Mouse (Mus musculus): ENCODE data around the gene Bcl9. TPM values are rescaled to one million over a fixed set of nuclear protein-coding genes. Genes with fewer than 3 reads are reported as not detected.
A peak's percentile ranks its signal among the peaks of the same experiment; 100 is the strongest.

Gene Bcl9
- polyA plus RNA-seq, 1 experiment from 2014 or later, result 36.0 TPM

DNA sequence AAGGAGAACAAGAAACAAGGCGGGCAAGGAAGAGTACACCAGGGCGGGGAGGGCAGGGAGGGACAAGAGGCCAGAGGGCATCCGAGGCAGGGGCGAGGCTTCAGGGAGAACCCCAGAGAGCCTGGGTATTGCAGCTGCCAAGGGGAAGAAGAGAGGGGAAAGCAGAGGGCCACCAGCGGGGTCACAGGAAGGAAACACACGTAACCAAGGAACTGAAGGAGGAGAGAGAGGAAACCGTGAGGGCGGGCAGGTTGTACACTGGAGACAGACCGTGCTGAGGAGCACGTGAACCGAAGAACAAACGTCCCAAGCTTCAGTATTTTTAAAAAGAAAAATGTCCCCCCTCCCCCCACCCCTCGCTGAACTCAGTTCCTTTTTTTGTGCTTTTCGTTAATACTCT, 93.8 kb downstream of the Bcl9 start:
- no peak overlapping the region for H3K9ac ChIP-seq (ENCODE audit: low read depth, low read length)
- no peaks in the 10 kb centered on the region for H3K4me1 ChIP-seq (ENCODE audit: control insufficient read depth, insufficient read depth, low read length)
- H3K9me3 ChIP-seq (ENCODE audit: control insufficient read depth, low read length), result no peaks in the 10 kb centered on the region
- no peak overlapping the region for H3K4me2 ChIP-seq (ENCODE audit: low read depth, low read length)
- H3K27me3 ChIP-seq (replicated peaks; ENCODE audit: control insufficient read depth, insufficient read depth, low read length), result no peaks in the 10 kb centered on the region
- H3K27ac ChIP-seq (replicated peaks; ENCODE audit: low read depth, low read length), result no peak overlapping the region
- ATAC-seq (ENCODE audit: low read depth) (no peak), DNase-seq (ENCODE audit: low spot score) (no peak)
- peaks cover 50% of the 10 kb centered on the region for H3K36me3 ChIP-seq (ENCODE audit: control insufficient read depth, insufficient read depth, low read length)
- WGBS, result 70% methylated on average over 14 of the region's 14 CpGs
- no peak overlapping the region for H3K4me3 ChIP-seq (ENCODE audit: low read depth, low read length)

DNA sequence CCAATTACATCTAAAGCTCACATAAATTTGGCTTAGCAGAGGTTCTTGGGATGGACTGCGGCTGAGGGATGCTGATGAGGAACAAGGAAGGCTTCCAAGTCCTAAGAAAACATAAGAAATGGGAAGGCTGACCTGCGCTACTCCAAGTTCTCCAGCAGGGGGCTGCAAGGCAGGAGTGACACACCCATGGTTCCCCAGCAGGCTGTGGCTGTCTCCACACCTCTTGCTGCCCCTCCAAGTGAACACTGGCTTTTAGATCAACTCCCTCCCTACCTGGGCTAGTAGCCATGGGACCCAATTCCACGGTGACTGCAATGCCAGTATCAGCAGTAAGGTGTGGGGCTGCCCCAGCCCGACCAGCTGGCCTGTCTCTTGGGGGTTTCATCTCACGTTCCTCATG, 95.8 kb downstream of the Bcl9 start:
- no peaks in the 10 kb centered on the region for H3K9me3 ChIP-seq (ENCODE audit: control insufficient read depth, low read length)
- H3K27me3 ChIP-seq (replicated peaks; ENCODE audit: control insufficient read depth, insufficient read depth, low read length), result no peaks in the 10 kb centered on the region
- no peak overlapping the region for H3K9ac ChIP-seq (ENCODE audit: low read depth, low read length)
- H3K4me2 ChIP-seq (ENCODE audit: low read depth, low read length), result no peak overlapping the region
- H3K4me3 ChIP-seq (ENCODE audit: low read depth, low read length), result no peak overlapping the region
- 32% methylated on average over 5 of the region's 5 CpGs for WGBS
- no peaks in the 10 kb centered on the region for H3K4me1 ChIP-seq (ENCODE audit: control insufficient read depth, insufficient read depth, low read length)
- DNase-seq (ENCODE audit: low spot score), result peak; percentile 76
- H3K27ac ChIP-seq (replicated peaks; ENCODE audit: low read depth, low read length), result no peak overlapping the region
- ATAC-seq (ENCODE audit: low read depth), result peak; percentile 45; the same call in 1 of the 2 replicates
- H3K36me3 ChIP-seq (ENCODE audit: control insufficient read depth, insufficient read depth, low read length), result peaks cover 31% of the 10 kb centered on the region

DNA sequence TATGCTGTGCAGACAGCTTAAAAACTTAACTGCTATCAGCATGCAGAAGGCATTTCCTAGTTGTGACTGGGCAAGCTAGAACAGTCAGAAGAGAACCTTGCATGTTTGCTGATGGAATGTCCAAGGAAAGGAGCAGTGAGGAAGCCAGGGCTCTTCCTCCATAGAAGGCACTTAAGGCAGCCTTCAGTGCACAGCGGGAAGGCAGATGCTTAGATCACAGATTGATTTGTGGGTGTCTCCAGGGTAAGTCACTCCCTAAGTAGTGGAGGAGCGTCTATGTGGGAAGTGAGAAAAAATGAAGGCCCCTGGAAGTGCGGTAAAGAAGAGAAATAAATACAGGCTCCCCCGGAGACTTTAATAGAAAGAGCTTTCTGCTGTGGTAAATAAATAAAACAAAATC, 98.5 kb downstream of the Bcl9 start:
- peaks cover 5% of the 10 kb centered on the region; the same call in 1 of the 2 replicates for H3K36me3 ChIP-seq (ENCODE audit: control insufficient read depth, insufficient read depth, low read length)
- ATAC-seq (ENCODE audit: low read depth) (no peak), DNase-seq (ENCODE audit: low spot score) (no peak)
- H3K27me3 ChIP-seq (replicated peaks; ENCODE audit: control insufficient read depth, insufficient read depth, low read length), result no peaks in the 10 kb centered on the region
- no peak overlapping the region for H3K4me3 ChIP-seq (ENCODE audit: low read depth, low read length)
- H3K27ac ChIP-seq (replicated peaks; ENCODE audit: low read depth, low read length), result no peak overlapping the region
- no peak overlapping the region for H3K9ac ChIP-seq (ENCODE audit: low read depth, low read length)
- H3K4me1 ChIP-seq (ENCODE audit: control insufficient read depth, insufficient read depth, low read length), result no peaks in the 10 kb centered on the region
- H3K9me3 ChIP-seq (ENCODE audit: control insufficient read depth, low read length), result no peaks in the 10 kb centered on the region
- H3K4me2 ChIP-seq (ENCODE audit: low read depth, low read length), result no peak overlapping the region
- 27% methylated on average over 4 of the region's 4 CpGs for whole genome bisulfite sequencing

DNA sequence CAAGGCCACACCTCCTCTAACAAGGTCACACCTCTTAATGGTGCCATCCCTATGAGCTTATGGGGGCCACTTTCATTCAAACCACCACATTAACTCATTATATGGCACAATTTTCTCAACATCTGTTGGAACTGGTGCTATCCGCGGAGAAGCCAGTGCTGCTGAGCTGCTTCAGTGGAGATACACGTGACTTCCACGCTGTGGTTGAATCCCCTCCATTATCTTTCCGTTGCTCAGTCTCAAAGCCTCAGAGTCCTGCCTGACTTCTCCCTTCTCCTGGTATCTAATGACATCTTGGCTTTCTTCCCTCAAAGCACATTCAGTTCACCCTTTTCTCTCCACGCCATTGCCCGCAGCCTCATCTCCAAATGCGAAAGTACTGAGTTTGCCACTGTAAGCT, 101.1 kb downstream of the Bcl9 start:
- WGBS, result 88% methylated on average over 8 of the region's 8 CpGs
- Histone ChIP-seq H3K4me1 (ENCODE audit: control insufficient read depth, insufficient read depth, low read length) (no peaks in the 10 kb centered on the region), H3K36me3 (ENCODE audit: control insufficient read depth, insufficient read depth, low read length) (no peaks in the 10 kb centered on the region), H3K27me3 (replicated peaks; ENCODE audit: control insufficient read depth, insufficient read depth, low read length) (no peaks in the 10 kb centered on the region), H3K27ac (replicated peaks; ENCODE audit: low read depth, low read length) (no peak overlapping the region), H3K9ac (ENCODE audit: low read depth, low read length) (no peak overlapping the region), H3K4me2 (ENCODE audit: low read depth, low read length) (no peak overlapping the region), H3K9me3 (ENCODE audit: control insufficient read depth, low read length) (no peaks in the 10 kb centered on the region), H3K4me3 (ENCODE audit: low read depth, low read length) (no peak overlapping the region)
- ATAC-seq (ENCODE audit: low read depth) (no peak), DNase-seq (ENCODE audit: low spot score) (no peak)

DNA sequence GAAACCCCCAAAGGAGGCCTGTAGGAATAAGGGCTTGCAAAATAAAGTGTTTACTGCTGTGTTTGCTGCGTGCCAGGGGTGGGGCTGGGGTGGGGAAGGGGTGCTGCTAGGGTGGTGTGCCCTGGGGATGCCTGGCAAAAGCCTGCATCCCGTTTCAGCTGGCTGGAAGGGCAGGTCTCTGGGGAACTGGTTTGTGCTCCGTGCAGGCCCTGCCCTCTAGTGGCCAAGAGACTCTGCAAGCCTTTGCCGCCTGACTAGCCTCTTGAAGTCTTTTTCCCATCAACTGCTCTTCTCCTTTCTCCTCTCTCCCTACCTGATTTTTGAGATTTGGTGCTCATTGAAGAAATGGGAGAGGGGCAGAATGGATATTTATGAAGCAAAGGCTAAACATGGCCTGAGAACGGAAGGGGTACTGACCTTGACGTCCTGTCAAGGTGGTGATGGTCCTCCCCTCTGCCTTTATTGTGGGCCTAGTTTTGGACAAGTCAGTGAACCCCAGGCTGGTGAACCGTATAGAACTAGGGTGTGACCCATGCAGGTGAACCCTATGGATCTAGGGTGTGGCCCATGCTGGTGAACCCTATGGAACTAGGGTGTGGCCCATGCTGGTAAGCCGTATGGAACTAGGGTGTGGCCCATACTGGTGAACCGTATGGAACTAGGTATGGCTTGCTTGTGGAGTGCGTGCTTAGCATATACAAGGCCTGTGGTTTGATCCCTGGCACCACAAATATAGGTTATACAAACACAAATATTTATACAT, 112.4 kb downstream of the Bcl9 start:
- no peak overlapping the region for H3K27ac ChIP-seq (replicated peaks; ENCODE audit: low read depth, low read length)
- no peaks in the 10 kb centered on the region; the same call in 1 of the 2 replicates for H3K4me1 ChIP-seq (ENCODE audit: control insufficient read depth, insufficient read depth, low read length)
- peak; percentile 88 for DNase-seq (ENCODE audit: low spot score)
- 0 out of 2 replicates have a peak, but pooled peaks have one; percentile 27 for ATAC-seq (ENCODE audit: low read depth)
- H3K9me3 ChIP-seq (ENCODE audit: control insufficient read depth, low read length), result no peaks in the 10 kb centered on the region
- no peak overlapping the region for H3K4me3 ChIP-seq (ENCODE audit: low read depth, low read length)
- no peaks in the 10 kb centered on the region for H3K36me3 ChIP-seq (ENCODE audit: control insufficient read depth, insufficient read depth, low read length)
- no peak overlapping the region for H3K4me2 ChIP-seq (ENCODE audit: low read depth, low read length)
- H3K9ac ChIP-seq (ENCODE audit: low read depth, low read length), result no peak overlapping the region
- 43% methylated on average over 10 of the region's 10 CpGs for WGBS
- H3K27me3 ChIP-seq (replicated peaks; ENCODE audit: control insufficient read depth, insufficient read depth, low read length), result no peaks in the 10 kb centered on the region

DNA sequence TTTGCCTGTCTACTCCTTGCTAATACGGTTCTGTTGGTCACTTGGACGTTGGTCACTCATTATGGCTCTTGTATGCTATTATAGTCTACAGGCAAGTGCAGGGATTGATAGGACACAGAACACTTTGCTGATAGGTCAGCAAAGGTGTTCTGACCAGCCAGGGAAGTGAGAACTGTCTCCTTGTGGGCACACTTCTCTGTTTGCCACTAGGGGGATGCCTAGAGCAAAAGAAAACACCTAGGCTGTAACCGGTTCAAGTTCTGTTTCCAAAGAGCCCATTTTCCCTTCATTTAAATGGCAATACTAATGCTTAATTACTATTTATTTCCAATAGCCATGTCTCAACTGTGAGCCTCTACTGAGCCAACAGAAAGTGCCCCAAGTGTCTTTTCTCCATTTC, 113.9 kb downstream of the Bcl9 start:
- no peaks in the 10 kb centered on the region for H3K36me3 ChIP-seq (ENCODE audit: control insufficient read depth, insufficient read depth, low read length)
- 39% methylated on average over 3 of the region's 3 CpGs for WGBS
- H3K9ac ChIP-seq (ENCODE audit: low read depth, low read length), result no peak overlapping the region
- no peaks in the 10 kb centered on the region for H3K27me3 ChIP-seq (replicated peaks; ENCODE audit: control insufficient read depth, insufficient read depth, low read length)
- no peak overlapping the region for H3K4me3 ChIP-seq (ENCODE audit: low read depth, low read length)
- ATAC-seq (ENCODE audit: low read depth) (no peak), DNase-seq (ENCODE audit: low spot score) (no peak)
- H3K4me2 ChIP-seq (ENCODE audit: low read depth, low read length), result no peak overlapping the region
- H3K27ac ChIP-seq (replicated peaks; ENCODE audit: low read depth, low read length), result no peak overlapping the region
- no peaks in the 10 kb centered on the region for H3K9me3 ChIP-seq (ENCODE audit: control insufficient read depth, low read length)
- no peaks in the 10 kb centered on the region; the same call in 1 of the 2 replicates for H3K4me1 ChIP-seq (ENCODE audit: control insufficient read depth, insufficient read depth, low read length)

DNA sequence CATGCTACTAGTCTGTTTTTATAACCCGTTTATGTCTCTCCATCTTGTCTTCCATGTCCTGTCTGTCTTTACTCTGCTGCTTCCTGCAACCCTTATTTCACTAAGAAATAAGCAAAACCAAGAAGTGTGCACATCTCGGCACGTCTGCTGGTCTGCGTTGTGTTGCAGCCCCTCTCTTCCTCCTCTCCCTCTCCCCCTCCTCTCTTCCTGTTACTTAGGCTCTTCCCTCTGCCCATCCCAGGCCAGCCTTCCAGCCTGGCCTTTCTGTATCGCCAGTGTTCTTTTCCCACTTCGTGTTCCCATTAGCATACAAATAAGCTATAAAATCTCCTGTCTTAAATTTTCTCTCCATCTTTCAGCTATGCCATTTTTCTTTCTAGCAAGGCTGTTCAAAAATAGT, 117.2 kb downstream of the Bcl9 start:
- H3K4me2 ChIP-seq (ENCODE audit: low read depth, low read length), result no peak overlapping the region
- 44% methylated on average over 6 of the region's 6 CpGs for WGBS
- DNase-seq (ENCODE audit: low spot score) (no peak), ATAC-seq (ENCODE audit: low read depth) (no peak)
- no peaks in the 10 kb centered on the region for H3K27me3 ChIP-seq (replicated peaks; ENCODE audit: control insufficient read depth, insufficient read depth, low read length)
- H3K27ac ChIP-seq (replicated peaks; ENCODE audit: low read depth, low read length), result no peak overlapping the region
- H3K36me3 ChIP-seq (ENCODE audit: control insufficient read depth, insufficient read depth, low read length), result peaks cover 19% of the 10 kb centered on the region; the same call in 1 of the 2 replicates
- no peaks in the 10 kb centered on the region; the same call in 1 of the 2 replicates for H3K4me1 ChIP-seq (ENCODE audit: control insufficient read depth, insufficient read depth, low read length)
- no peak overlapping the region for H3K4me3 ChIP-seq (ENCODE audit: low read depth, low read length)
- no peak overlapping the region for H3K9ac ChIP-seq (ENCODE audit: low read depth, low read length)
- H3K9me3 ChIP-seq (ENCODE audit: control insufficient read depth, low read length), result no peaks in the 10 kb centered on the region

DNA sequence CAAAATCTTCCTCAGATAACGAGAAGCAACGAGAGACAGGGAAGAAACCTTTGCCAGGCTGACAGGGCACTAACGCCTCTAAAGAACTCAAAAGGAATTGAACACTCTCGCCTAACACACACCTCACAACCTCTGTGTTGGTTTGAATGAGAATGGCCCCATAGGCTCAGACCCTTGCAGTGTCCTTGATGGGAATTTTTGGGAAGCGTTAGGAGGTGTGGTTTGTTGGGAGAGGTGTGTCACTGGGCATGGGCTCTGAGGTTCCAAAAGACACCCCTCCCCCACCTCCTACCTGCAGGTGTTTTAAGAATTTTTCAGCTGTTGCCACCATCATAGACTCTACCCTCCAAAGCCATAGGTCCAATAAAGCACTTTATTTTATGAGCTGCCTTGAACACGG, 118.8 kb downstream of the Bcl9 start:
- H3K9me3 ChIP-seq (ENCODE audit: control insufficient read depth, low read length), result no peaks in the 10 kb centered on the region
- ATAC-seq (ENCODE audit: low read depth), result no peak

DNA sequence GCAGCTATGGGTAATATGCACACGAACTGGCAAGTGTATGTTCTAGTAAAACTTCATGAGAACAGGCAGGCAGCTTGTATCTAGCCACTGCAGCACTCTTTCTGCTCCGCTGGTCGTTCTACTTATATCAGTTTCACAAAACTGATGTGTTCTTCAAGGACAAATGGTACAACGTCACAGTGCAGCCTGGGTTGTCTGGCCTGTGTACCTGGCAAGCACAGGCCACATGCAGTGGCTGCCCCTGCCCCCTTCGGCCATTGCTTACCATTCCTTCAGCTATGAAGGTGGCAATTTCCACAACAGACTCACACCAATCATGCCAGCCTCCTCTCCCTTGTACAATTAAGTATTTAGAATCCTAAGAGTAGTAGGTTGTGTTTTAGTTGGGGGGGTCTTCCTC, 125.1 kb downstream of the Bcl9 start:
- Histone ChIP-seq H3K9ac (ENCODE audit: low read depth, low read length) (no peak overlapping the region), H3K9me3 (ENCODE audit: control insufficient read depth, low read length) (no peaks in the 10 kb centered on the region), H3K27ac (replicated peaks; ENCODE audit: low read depth, low read length) (no peak overlapping the region), H3K4me3 (ENCODE audit: low read depth, low read length) (no peak overlapping the region), H3K4me1 (ENCODE audit: control insufficient read depth, insufficient read depth, low read length) (no peaks in the 10 kb centered on the region), H3K4me2 (ENCODE audit: low read depth, low read length) (no peak overlapping the region), H3K27me3 (replicated peaks; ENCODE audit: control insufficient read depth, insufficient read depth, low read length) (no peaks in the 10 kb centered on the region), H3K36me3 (ENCODE audit: control insufficient read depth, insufficient read depth, low read length) (peaks cover 18% of the 10 kb centered on the region; the same call in 1 of the 2 replicates)
- WGBS, result 82% methylated on average over 5 of the region's 5 CpGs
- no peak for DNase-seq (ENCODE audit: low spot score)
- no peak for ATAC-seq (ENCODE audit: low read depth)

More for the DNA sequence above, 118.8 kb downstream of the Bcl9 start:
- WGBS, result 76% methylated on average over 6 of the region's 6 CpGs
- peaks cover 19% of the 10 kb centered on the region; the same call in 1 of the 2 replicates for H3K36me3 ChIP-seq (ENCODE audit: control insufficient read depth, insufficient read depth, low read length)
- no peak overlapping the region for H3K9ac ChIP-seq (ENCODE audit: low read depth, low read length)
- no peak overlapping the region for H3K4me2 ChIP-seq (ENCODE audit: low read depth, low read length)
- no peaks in the 10 kb centered on the region; the same call in 1 of the 2 replicates for H3K4me1 ChIP-seq (ENCODE audit: control insufficient read depth, insufficient read depth, low read length)
- H3K27ac ChIP-seq (replicated peaks; ENCODE audit: low read depth, low read length), result no peak overlapping the region
- no peaks in the 10 kb centered on the region for H3K27me3 ChIP-seq (replicated peaks; ENCODE audit: control insufficient read depth, insufficient read depth, low read length)
- no peak for DNase-seq (ENCODE audit: low spot score)
- no peak overlapping the region for H3K4me3 ChIP-seq (ENCODE audit: low read depth, low read length)

Data from embryonic facial prominence, embryonic 14.5 days (tissue).